Mouse (Mus musculus) C2C12 (cell line): Measurements from ENCODE around the gene Kalrn.

ENCODE experiments used
- CTCF ChIP-seq: IDR thresholded peaks from one replicate; pipeline ENCODE4 v1.5.1; 2011; ENCODE audit not compliant: control insufficient read depth, insufficient read depth, insufficient read length
- MAX ChIP-seq: IDR thresholded peaks from one replicate; pipeline ENCODE4 v1.6.1; 2011; ENCODE audit warnings: mild to moderate bottlenecking, control low read depth
- MYOD1 ChIP-seq: IDR thresholded peaks from one replicate; pipeline ENCODE4 v1.6.1; 2011; ENCODE audit warnings: low read depth; ENCODE audit not compliant: control insufficient read depth, insufficient read length

- TF ChIP-seq MAX (no peak), CTCF (no peak), MYOD1 (no peak)
These were observed 502.0 kb downstream of the Kalrn start for GRCm38 (mm10) chr16:34071223-34071825.
